Mouse (Mus musculus) limb, embryonic 12.5 days (tissue): Measurements from ENCODE around the gene Tbx2. TPM values are rescaled to one million over a fixed set of nuclear protein-coding genes. Genes with fewer than 3 reads are reported as not detected.

Source experiments
- ATAC-seq: fragments of 200-750 bp; cut with Nextera tagmentation; 2 replicates; pipeline ENCODE4 v1.8.0; 2017; ENCODE audit warnings: low read depth, moderate TSS enrichment; ENCODE audit not compliant: insufficient number of reproducible peaks, insufficient read depth, low FRiP score, low TSS enrichment
- H3K27ac ChIP-seq: fragments of 300-500 bp; sonication (generic); 2 replicates; pipeline ENCODE4 v1.5.1; 2016; ENCODE audit warnings: mild to moderate bottlenecking, moderate library complexity
- H3K27me3 ChIP-seq: fragments of 300-500 bp; sonication (generic); 2 replicates; pipeline ENCODE4 v1.6.1; 2016; ENCODE audit warnings: mild to moderate bottlenecking, moderate library complexity
- H3K36me3 ChIP-seq: fragments of 300-500 bp; sonication (generic); 2 replicates; pipeline ENCODE4 v1.6.1; 2016; ENCODE audit warnings: mild to moderate bottlenecking, moderate library complexity
- H3K4me1 ChIP-seq: fragments of 300-500 bp; sonication (generic); replicated peaks from 2 replicates; pipeline ENCODE4 v1.6.1; 2016
- H3K4me2 ChIP-seq: fragments of 300-500 bp; sonication (generic); 2 replicates; pipeline ENCODE4 v1.6.1; 2016; ENCODE audit warnings: mild to moderate bottlenecking, moderate library complexity
- H3K4me3 ChIP-seq: fragments of 300-500 bp; sonication (generic); replicated peaks from 2 replicates; pipeline ENCODE4 v1.5.1; 2016; ENCODE audit warnings: mild to moderate bottlenecking
- H3K9ac ChIP-seq: fragments of 300-500 bp; sonication (generic); replicated peaks from 2 replicates; pipeline ENCODE4 v1.6.1; 2016; ENCODE audit warnings: mild to moderate bottlenecking, moderate library complexity
- H3K9me3 ChIP-seq: fragments of 300-500 bp; sonication (generic); 2 replicates; pipeline ENCODE4 v1.6.1; 2016; ENCODE audit warnings: mild to moderate bottlenecking, moderate library complexity
- WGBS: fragments of 180-500 bp; shearing (Covaris S2); methylation state at CpG from one replicate; pipeline ENCODE4 v1.1.7; 2016; 5-methylcytosine and 5-hydroxymethylcytosine counted together
- polyA plus RNA-seq: library from polyadenylated mRNA; unstranded; fragments of >200 nt; fragmentation: Nextera tagmentation; extraction: Ambion mirVana; gene quantifications from 2 replicates; pipeline ENCODE4 v1.2.1, GENCODE M21; 2016

Tbx2 gene
- polyA plus RNA-seq, 1 experiment from 2014 or later: 10.0 TPM

DNA sequence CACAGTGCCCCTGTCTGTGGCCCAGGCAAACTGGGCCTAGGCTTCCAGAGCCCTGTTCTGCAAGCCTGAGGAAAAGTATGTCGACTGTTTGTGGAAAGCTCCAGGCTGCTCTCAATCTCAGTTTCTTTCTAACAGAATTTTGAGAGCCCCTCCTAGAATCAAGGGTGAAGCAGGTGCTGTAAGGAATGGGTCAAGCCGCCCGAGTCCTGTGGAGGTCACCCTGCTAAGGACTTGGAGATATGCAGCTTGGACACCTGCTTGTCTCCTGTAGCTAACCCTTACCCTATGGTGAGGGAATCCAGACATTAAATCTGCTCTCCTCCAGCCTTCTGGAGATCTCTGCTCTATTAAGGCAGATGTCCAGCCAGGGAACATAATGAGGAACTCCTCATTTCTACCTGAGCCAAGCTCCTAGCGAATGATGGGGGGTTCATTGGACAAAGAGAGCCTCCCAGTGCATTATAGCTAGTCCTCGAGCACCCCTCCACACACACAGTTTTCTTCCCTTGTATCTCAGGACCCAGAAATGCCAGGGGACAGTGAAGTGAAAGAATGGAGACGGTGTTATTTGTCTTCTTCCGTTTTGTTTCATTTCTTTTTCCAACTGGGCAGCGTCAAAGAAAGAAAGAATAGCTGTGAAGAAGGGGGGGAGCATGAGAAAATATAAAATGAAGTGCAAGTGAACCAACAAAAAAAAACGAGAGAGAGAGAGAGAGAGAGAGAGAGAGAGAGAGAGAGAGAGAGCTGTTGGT, 2.8 kb downstream of the Tbx2 start:
- peaks cover 49% of the 10 kb centered on the region for H3K4me1 ChIP-seq
- H3K27me3 ChIP-seq: peaks cover 93% of the 10 kb centered on the region
- H3K9ac ChIP-seq: peak overlapping the region; percentile 90

GRCm38 (mm10) chr11:85835753-85836522, 3.6 kb downstream of the Tbx2 start:
- Histone ChIP-seq H3K4me3 (peak overlapping the region; percentile 66), H3K9ac (peak overlapping the region; percentile 90), H3K4me2 (peak overlapping the region; percentile 83), H3K27me3 (peaks cover 93% of the 10 kb centered on the region), H3K9me3 (no peaks in the 10 kb centered on the region), H3K27ac (peak overlapping the region; percentile 91), H3K36me3 (peaks cover 14% of the 10 kb centered on the region; the same call in 1 of the 2 replicates), H3K4me1 (peaks cover 49% of the 10 kb centered on the region)
- 7% methylated on average over 16 of the region's 16 CpGs for WGBS
- ATAC-seq: no peak

More for the DNA sequence above, 2.8 kb downstream of the Tbx2 start:
- Histone ChIP-seq H3K4me2 (peak overlapping the region; percentile 83), H3K9me3 (no peaks in the 10 kb centered on the region), H3K27ac (peak overlapping the region; percentile 91), H3K4me3 (peak overlapping the region; percentile 66), H3K36me3 (peaks cover 9% of the 10 kb centered on the region; the same call in 1 of the 2 replicates)
- 9% methylated on average over 9 of the region's 9 CpGs for WGBS
- ATAC-seq: no peak

DNA sequence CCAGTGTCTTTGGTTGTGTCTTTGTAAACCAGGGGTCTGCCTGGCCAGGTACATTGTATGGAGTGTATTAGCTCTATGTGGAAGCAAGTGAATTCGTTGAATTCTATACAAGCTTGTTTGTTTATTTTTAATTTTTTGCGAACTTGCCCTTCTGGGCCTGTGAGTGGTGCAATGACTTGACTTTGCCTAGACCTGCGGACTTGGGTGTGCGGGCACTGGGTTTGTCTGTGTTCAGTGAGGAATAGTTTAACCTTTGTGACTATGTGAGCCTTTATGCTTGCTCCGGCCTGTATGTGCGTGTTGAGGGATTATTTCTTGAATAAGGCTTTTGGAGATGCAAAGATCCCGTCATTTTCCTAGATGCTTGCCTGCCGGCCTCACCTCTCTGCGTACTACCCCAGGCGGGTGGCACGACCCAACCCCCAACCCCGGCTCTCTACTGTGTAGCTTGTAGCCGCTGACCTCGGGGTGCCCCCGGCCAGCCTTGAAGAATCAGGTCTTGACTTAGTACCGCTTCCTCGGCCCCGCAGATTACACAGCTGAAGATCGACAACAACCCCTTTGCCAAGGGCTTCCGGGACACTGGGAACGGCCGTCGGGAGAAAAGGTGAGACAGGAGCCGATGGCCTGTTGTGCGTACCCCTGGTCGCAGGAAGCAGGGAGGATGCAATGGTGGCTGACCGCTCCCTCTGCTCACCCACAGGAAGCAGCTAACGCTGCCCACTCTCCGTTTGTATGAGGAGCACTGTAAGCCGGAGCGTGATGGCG, 4.4 kb downstream of the Tbx2 start:
- Histone ChIP-seq H3K9me3 (no peaks in the 10 kb centered on the region), H3K27ac (peak overlapping the region; percentile 91), H3K27me3 (peaks cover 93% of the 10 kb centered on the region), H3K4me2 (peak overlapping the region; percentile 83), H3K4me3 (peak overlapping the region; percentile 66), H3K9ac (peak overlapping the region; percentile 90), H3K36me3 (peaks cover 14% of the 10 kb centered on the region; the same call in 1 of the 2 replicates), H3K4me1 (peaks cover 48% of the 10 kb centered on the region)
- WGBS: 3% methylated on average over 32 of the region's 32 CpGs
- ATAC-seq: no peak

DNA sequence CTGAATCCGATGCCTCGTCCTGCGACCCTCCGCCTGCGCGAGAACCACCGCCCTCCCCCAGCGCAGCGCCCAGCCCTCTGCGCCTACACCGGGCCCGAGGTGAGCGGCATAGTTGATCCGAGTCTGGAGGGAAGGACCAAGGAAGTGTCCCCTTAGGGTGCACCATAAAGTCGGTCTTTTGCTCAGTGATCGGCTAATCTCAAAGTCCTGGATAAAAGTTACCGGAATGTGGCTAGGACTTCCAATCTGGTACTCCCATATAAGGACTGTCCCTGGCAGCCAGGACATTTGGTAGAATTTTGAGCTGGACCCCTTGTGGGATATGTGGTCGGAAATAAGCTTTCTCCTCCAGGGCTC, 4.9 kb downstream of the Tbx2 start:
- peaks cover 92% of the 10 kb centered on the region for H3K27me3 ChIP-seq
- peak overlapping the region; percentile 90 for H3K9ac ChIP-seq
- ATAC-seq: no peak
- H3K4me2 ChIP-seq: peak overlapping the region; percentile 83
- peaks cover 14% of the 10 kb centered on the region; the same call in 1 of the 2 replicates for H3K36me3 ChIP-seq
- H3K9me3 ChIP-seq: no peaks in the 10 kb centered on the region
- H3K27ac ChIP-seq: peak overlapping the region; percentile 91
- H3K4me1 ChIP-seq: peaks cover 47% of the 10 kb centered on the region
- peak overlapping the region; percentile 66 for H3K4me3 ChIP-seq
- 1% methylated on average over 18 of the region's 18 CpGs for WGBS

- no peak for ATAC-seq
- 1% methylated on average over 67 of the region's 67 CpGs for WGBS
- Histone ChIP-seq H3K4me1 (peaks cover 47% of the 10 kb centered on the region), H3K4me3 (peak overlapping the region; percentile 66), H3K4me2 (peak overlapping the region; percentile 83), H3K27me3 (peaks cover 92% of the 10 kb centered on the region), H3K9me3 (no peaks in the 10 kb centered on the region), H3K36me3 (peaks cover 14% of the 10 kb centered on the region; the same call in 1 of the 2 replicates), H3K9ac (peak overlapping the region; percentile 90), H3K27ac (peak overlapping the region; percentile 91)
These were observed 5.5 kb downstream of the Tbx2 start for GRCm38 (mm10) chr11:85837648-85838423.

DNA sequence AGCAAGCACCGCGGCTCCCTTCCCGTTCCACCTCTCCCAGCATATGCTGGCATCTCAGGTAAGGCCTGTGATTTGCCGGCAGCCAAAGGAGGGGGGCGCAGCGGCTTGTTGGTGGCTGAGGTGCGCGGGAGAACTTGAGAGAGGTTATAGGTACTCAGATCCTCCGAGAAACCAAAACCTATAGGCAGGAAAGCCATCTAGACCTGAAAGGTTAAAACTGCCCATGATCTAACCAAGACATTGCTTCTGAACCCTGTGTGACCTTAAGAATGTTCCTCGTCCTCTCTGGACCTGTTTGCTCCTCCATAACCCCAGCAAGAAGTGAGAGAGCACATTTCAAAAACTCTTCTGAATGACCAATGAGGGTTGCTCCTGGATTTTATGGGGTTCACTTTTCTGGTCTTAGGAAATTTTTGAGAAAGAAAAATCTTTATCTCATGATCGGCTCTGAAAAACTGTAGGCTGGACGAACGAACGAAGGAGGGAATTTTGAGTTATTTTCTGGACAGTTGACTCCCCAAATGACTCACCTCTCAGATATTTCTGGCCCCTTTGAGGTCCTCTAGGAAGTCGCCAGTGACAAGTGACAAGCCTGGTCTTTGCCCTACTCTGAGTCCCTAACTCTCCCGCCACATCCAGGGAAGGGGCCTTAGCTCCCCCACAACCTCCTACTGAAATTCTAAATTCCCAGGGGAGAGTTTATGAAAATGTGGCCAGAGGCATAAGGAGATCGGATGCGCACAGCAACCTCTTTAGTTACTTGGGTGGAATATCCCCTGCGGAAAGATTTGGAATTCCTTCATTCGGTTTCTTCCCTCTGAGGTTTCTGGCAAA, 6.3 kb downstream of the Tbx2 start:
- ATAC-seq: no peak
- Histone ChIP-seq H3K36me3 (peaks cover 14% of the 10 kb centered on the region; the same call in 1 of the 2 replicates), H3K4me3 (peak overlapping the region; percentile 66), H3K4me2 (peak overlapping the region; percentile 83), H3K9me3 (no peaks in the 10 kb centered on the region), H3K27ac (peak overlapping the region; percentile 87), H3K4me1 (peaks cover 50% of the 10 kb centered on the region), H3K9ac (peak overlapping the region; percentile 90), H3K27me3 (peaks cover 91% of the 10 kb centered on the region)
- WGBS: 13% methylated on average over 20 of the region's 20 CpGs

DNA sequence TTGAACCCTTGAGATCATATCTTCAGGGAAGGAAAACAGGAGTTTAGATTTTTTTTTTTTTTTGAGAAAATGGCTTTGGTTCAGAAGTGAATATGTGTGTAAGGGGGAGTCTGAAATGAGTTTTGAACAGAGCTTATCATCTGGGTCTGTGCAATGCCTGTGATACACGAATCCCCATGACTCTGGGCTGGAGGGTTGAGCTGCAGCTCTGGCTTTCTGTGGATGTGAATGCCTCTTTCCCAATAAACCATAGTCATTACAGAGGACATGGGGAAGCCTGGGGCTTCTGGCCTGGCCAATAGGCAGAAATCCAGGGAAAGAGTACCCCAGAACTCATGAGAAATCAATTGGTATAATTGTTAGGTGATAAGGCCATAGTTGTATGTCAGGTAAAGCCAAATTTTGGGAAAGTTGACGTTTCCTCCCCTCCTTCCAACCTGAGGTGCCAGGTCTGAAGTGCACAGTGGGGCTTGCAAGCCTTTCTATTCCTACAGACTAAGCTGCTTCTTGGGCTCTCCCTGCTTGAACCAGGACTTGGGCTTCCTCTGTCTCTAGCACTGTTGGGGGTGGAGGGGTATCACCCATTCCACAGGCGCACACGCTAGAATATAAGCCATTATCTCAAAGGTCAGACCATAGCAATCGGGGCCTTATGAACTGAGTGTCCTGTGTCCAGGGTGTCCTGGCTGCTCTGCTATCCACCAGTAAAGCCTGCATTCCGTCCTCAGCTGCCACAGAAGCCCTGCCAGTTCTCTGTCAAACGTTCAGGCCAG, 7.1 kb downstream of the Tbx2 start:
- Histone ChIP-seq H3K4me2 (peak overlapping the region; percentile 83), H3K36me3 (peaks cover 14% of the 10 kb centered on the region; the same call in 1 of the 2 replicates), H3K27me3 (peaks cover 83% of the 10 kb centered on the region), H3K27ac (peak overlapping the region; percentile 84), H3K4me3 (peak overlapping the region; percentile 66), H3K4me1 (peaks cover 52% of the 10 kb centered on the region), H3K9ac (peak overlapping the region; percentile 90), H3K9me3 (no peaks in the 10 kb centered on the region)
- WGBS: 21% methylated on average over 7 of the region's 7 CpGs
- no peak for ATAC-seq

GRCm38 (mm10) chr11:85840031-85840802, 7.9 kb downstream of the Tbx2 start:
- Histone ChIP-seq H3K4me2 (peak overlapping the region; percentile 83), H3K9me3 (no peaks in the 10 kb centered on the region), H3K27ac (peak overlapping the region; percentile 84), H3K4me1 (peaks cover 56% of the 10 kb centered on the region), H3K27me3 (peaks cover 80% of the 10 kb centered on the region), H3K9ac (peak overlapping the region; percentile 90), H3K36me3 (peaks cover 14% of the 10 kb centered on the region; the same call in 1 of the 2 replicates), H3K4me3 (peak overlapping the region; percentile 66)
- 5% methylated on average over 27 of the region's 27 CpGs for WGBS
- no peak for ATAC-seq

DNA sequence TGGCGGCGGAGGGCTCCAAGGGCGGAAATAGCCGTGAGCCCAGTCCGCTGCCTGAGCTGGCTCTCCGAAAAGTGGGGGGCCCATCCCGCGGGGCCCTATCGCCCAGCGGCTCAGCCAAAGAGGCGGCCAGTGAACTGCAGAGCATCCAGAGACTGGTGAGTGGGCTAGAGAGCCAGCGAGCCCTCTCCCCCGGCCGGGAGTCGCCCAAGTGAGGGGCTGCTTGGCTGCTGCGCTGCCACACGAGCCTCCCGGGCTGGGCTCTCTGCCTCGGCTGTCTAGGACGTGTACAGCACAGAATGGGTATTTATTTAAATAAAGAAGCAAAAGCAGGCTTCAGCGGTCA, 8.4 kb downstream of the Tbx2 start:
- Histone ChIP-seq H3K9me3 (no peaks in the 10 kb centered on the region), H3K4me1 (peaks cover 56% of the 10 kb centered on the region), H3K4me2 (peak overlapping the region; percentile 83), H3K27ac (peak overlapping the region; percentile 84), H3K4me3 (peak overlapping the region; percentile 66), H3K36me3 (peaks cover 14% of the 10 kb centered on the region; the same call in 1 of the 2 replicates), H3K9ac (peak overlapping the region; percentile 90), H3K27me3 (peaks cover 78% of the 10 kb centered on the region)
- 2% methylated on average over 21 of the region's 21 CpGs for WGBS
- ATAC-seq: no peak
